14 mouse cellular contexts compared by ENCODE assay signal in the genomic region with DNA sequence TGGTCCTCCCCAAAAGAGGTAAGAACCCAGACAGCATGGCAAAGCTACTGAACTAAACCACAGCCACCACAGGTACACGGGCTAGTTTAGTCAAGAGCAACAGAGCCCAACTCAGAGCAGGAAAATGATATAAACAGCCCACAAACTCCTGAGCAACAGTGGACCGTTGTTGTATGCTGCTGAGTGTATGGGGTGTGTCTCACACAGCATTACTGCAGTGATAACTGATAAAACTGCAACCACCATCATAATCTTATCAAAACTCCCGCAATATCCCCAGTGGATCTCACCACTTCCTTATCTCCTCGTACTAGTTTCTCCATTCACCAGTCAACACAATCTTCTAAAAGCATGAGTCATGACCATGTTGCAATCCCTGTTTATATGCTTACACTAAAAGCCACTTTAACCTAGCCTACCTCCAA. TPM values are rescaled to one million over a fixed set of nuclear protein-coding genes. Genes with fewer than 3 reads are reported as not detected.
A peak's percentile ranks its signal among the peaks of the same experiment; 100 is the strongest.
DNase-seq lines count a peak whose midpoint lies in the region; ATAC-seq and TF ChIP-seq lines count a peak whose summit lies in the region.
"Had no signal": no experiment of that assay in that cellular context is flagged by ENCODE, and none has a peak within 500 bp of the region (broad histone marks: within the 10 kb centered on the region; RNA-seq: fewer than 3 reads in every experiment).

No protein-coding gene starts in this region.

- TF ChIP-seq POLR2A in liver, adult 2 months (IDR thresholded peaks at IDR 0.05; ENCODE audit: extremely low read depth, insufficient read depth, low read length), result no peak
- no peak for TF ChIP-seq POLR2A in myocyte (IDR thresholded peaks at IDR 0.05; ENCODE audit: insufficient read length, low read depth)

- H3K4me1 ChIP-seq in liver, adult 2 months (ENCODE audit: control insufficient read depth, insufficient read depth, low read length), result peaks cover 34% of the 10 kb centered on the region
- H3K4me1 ChIP-seq in liver, embryonic 12.5 days, result peaks cover 33% of the 10 kb centered on the region

- 40% methylated on average over 4 of the region's 4 CpGs for WGBS in liver, adult 2 months
- WGBS in liver, embryonic 12.5 days (ENCODE audit: insufficient replicate concordance), result 9% methylated on average over 4 of the region's 4 CpGs

- no peak overlapping the region for H3K4me3 ChIP-seq in liver, adult 2 months (ENCODE audit: insufficient read depth, low read depth, low read length)
- no peak overlapping the region for H3K4me3 ChIP-seq in liver, embryonic 12.5 days
- H3K4me3 ChIP-seq in myocyte, result no peak overlapping the region

- no peak overlapping the region for H3ac ChIP-seq in myocyte (ENCODE audit: control insufficient read depth, insufficient read length)

- peak overlapping the region; percentile 29 for H3K4me2 ChIP-seq in liver, embryonic 12.5 days
- peak overlapping the region; percentile 26 for H3K4me2 ChIP-seq in myocyte (ENCODE audit: low read depth)

- H3K27me3 ChIP-seq in liver, adult 2 months (ENCODE audit: control insufficient read depth, insufficient read depth, low read length), result no peaks in the 10 kb centered on the region
- H3K27me3 ChIP-seq in liver, embryonic 12.5 days (replicated peaks), result no peaks in the 10 kb centered on the region
- no peaks in the 10 kb centered on the region for H3K27me3 ChIP-seq in myocyte (ENCODE audit: control insufficient read depth, insufficient read depth, insufficient read length)

- H3K79me2 ChIP-seq in liver, adult 2 months (ENCODE audit: control insufficient read depth, insufficient read depth, low read length), result peaks cover 49% of the 10 kb centered on the region
- no peaks in the 10 kb centered on the region for H3K79me2 ChIP-seq in myocyte (ENCODE audit: control insufficient read depth, insufficient read depth)

- no peak for TF ChIP-seq CTCF in liver, adult 2 months (IDR thresholded peaks at IDR 0.05; ENCODE audit: low read depth, low read length)

- peak; percentile 75 for DNase-seq in liver, adult 2 months (ENCODE audit: extremely low read depth, low read depth, low spot score)
- DNase-seq in liver, result no peak
- peak; percentile 66 for DNase-seq in NIH3T3 (ENCODE audit: low read depth)
- no peak for DNase-seq in gastrocnemius, postnatal 4 days (ENCODE audit: low spot score in 2 of 2)
- DNase-seq in layer of hippocampus, adult 8-10 months (ENCODE audit: low spot score in 2 of 2), result no peak
- DNase-seq in left cerebral cortex, adult 8-10 months (ENCODE audit: low spot score in 2 of 2), result no peak
- DNase-seq: adrenal gland, postnatal 25 days; cerebellum, adult 2 months; gastrocnemius, postnatal 10 days; heart, postnatal 4 days; spleen, adult 18-20 months had no signal

- H3K36me3 ChIP-seq in liver, adult 2 months (ENCODE audit: control insufficient read depth, insufficient read depth, low read length), result no peaks in the 10 kb centered on the region
- no peaks in the 10 kb centered on the region for H3K36me3 ChIP-seq in liver, embryonic 12.5 days
- H3K36me3 ChIP-seq in myocyte (ENCODE audit: control insufficient read depth, insufficient read depth), result no peaks in the 10 kb centered on the region

- peak; percentile 80 for ATAC-seq in liver, embryonic 12.5 days
- ATAC-seq: forebrain, embryonic 14.5 days had no signal

- no peaks in the 10 kb centered on the region for H3K9me3 ChIP-seq in liver, embryonic 12.5 days (replicated peaks)

- no peak overlapping the region for H3K9ac ChIP-seq in liver, adult 2 months (ENCODE audit: low read depth, low read length)
- no peak overlapping the region for H3K9ac ChIP-seq in liver, embryonic 12.5 days

- peak overlapping the region; percentile 31 for H3K27ac ChIP-seq in liver, adult 2 months (replicated peaks; ENCODE audit: insufficient read depth, low read depth, low read length)
- no peak overlapping the region for H3K27ac ChIP-seq in liver, embryonic 12.5 days

TF ChIP-seq in myocyte, 11 proteins besides CTCF, POLR2A, EP300 and RAD21:
- no peak for TF ChIP-seq E2F4 (IDR thresholded peaks at IDR 0.05; ENCODE audit: insufficient read depth)
- no peak for TF ChIP-seq SRF (IDR thresholded peaks at IDR 0.05; ENCODE audit: control insufficient read depth, insufficient read length, low read depth)
- TF ChIP-seq TCF12 (IDR thresholded peaks at IDR 0.05; ENCODE audit: insufficient read depth, poor library complexity, severe bottlenecking), result no peak
- no peak for TF ChIP-seq MYOD1 (IDR thresholded peaks at IDR 0.05; ENCODE audit: control insufficient read depth in 1 of 3, insufficient read length in 2 of 3, low read depth in 2 of 3)
- no peak for TF ChIP-seq POLR2AphosphoS2 (IDR thresholded peaks at IDR 0.05; ENCODE audit: insufficient read length, low read depth)
- no peak for TF ChIP-seq TCF3 (IDR thresholded peaks at IDR 0.05; ENCODE audit: insufficient read length, low read depth)
- TF ChIP-seq MAX (IDR thresholded peaks at IDR 0.05; ENCODE audit: low read depth), result no peak
- TF ChIP-seq CEBPB (IDR thresholded peaks at IDR 0.05; ENCODE audit: insufficient read depth, poor library complexity, severe bottlenecking), result peak; percentile 80

RNA-seq across cellular contexts. Expression of a gene that starts 16.6 kb away (rescaled TPM):
- total RNA-seq in liver, adult 2 months (2014; rRNA removed), result 17.7 and 24.7 TPM in 2 replicates
- 5.3 and 6.6 TPM in 2 replicates for polyA plus RNA-seq in liver, adult 2 months (2012; rRNA removed)
- 5.3 and 7.3 TPM in 2 replicates for polyA plus RNA-seq in liver, embryonic 12.5 days (2016; fragmentation: Nextera tagmentation; extraction: Ambion mirVana)
- 1.5 TPM for polyA plus RNA-seq in myocyte (2012; fragmentation: generic; extraction: Trizol)
- total RNA-seq in gastrocnemius, postnatal 4 days (2021), result 1 to 10 TPM; 4.0 to 5.4 TPM
- 1 to 10 TPM; 1.1 to 5.9 (median 4.1) TPM for total RNA-seq in layer of hippocampus, adult 8-10 months (2022)
- total RNA-seq in left cerebral cortex, adult 8-10 months (2022), result 1 to 10 TPM; 2.4 to 6.6 (median 3.9) TPM

Comparison
In these comparisons a context has a peak if more than half of its experiments do, and no peak if none do; other contexts are left out.
1. DNase-seq: peak in liver, adult 2 months (single experiment) and NIH3T3 (single experiment); none in liver (single experiment), gastrocnemius, postnatal 4 days (0 of 2), layer of hippocampus, adult 8-10 months (0 of 2) and left cerebral cortex, adult 8-10 months (0 of 2).